Mouse (Mus musculus) liver, postnatal 0 days (tissue): ENCODE data around the gene Cnnm1.

ENCODE experiments used
- CTCF ChIP-seq: sonication (generic); IDR thresholded peaks from 2 replicates; pipeline ENCODE4 v1.5.1; 2016; ENCODE audit warnings: antibody characterized with exemption, low read depth
- EP300 ChIP-seq: IDR thresholded peaks from 2 replicates; pipeline ENCODE4 v1.6.1; 2016; ENCODE audit warnings: antibody characterized with exemption, low read depth, mild to moderate bottlenecking

GRCm38 (mm10) chr19:43525566-43525965 is 85.3 kb downstream of the Cnnm1 start:
- no peak for TF ChIP-seq CTCF
- no peak for TF ChIP-seq EP300
